Mouse (Mus musculus): ENCODE measurements around the gene Rpusd4. TPM values are rescaled to one million over a fixed set of nuclear protein-coding genes. Genes with fewer than 3 reads are reported as not detected.

Rpusd4 gene
- polyA plus RNA-seq, 1 experiment from 2014 or later = 28.3 TPM

- Histone ChIP-seq H3K36me3 (ENCODE audit: control insufficient read depth, insufficient read depth, low read length) (no peaks in the 10 kb centered on the region), H3K27me3 (ENCODE audit: control insufficient read depth, insufficient read depth, low read length) (no peaks in the 10 kb centered on the region), H3K27ac (ENCODE audit: low read depth, low read length) (no peak overlapping the region), H3K9ac (ENCODE audit: low read depth, low read length) (no peak overlapping the region), H3K4me3 (ENCODE audit: low read depth, low read length) (no peak overlapping the region), H3K4me1 (ENCODE audit: control insufficient read depth, insufficient read depth, low read length) (no peaks in the 10 kb centered on the region), H3K4me2 (no peak overlapping the region), H3K9me3 (replicated peaks; ENCODE audit: control insufficient read depth, low read length) (no peaks in the 10 kb centered on the region)
- no peak for ATAC-seq (replicated peaks; ENCODE audit: insufficient number of reproducible peaks, low FRiP score, low TSS enrichment)
- 89% methylated on average over 2 of the region's 2 CpGs for WGBS (ENCODE audit: insufficient replicate concordance)
Observed at GRCm38 (mm10) chr9:35247405-35247804, 20.3 kb upstream of the Rpusd4 start.

GRCm38 (mm10) chr9:35249476-35249875, 18.2 kb upstream of the Rpusd4 start:
- H3K9ac ChIP-seq (ENCODE audit: low read depth, low read length) = no peak overlapping the region
- no peaks in the 10 kb centered on the region for H3K27me3 ChIP-seq (ENCODE audit: control insufficient read depth, insufficient read depth, low read length)
- H3K36me3 ChIP-seq (ENCODE audit: control insufficient read depth, insufficient read depth, low read length) = no peaks in the 10 kb centered on the region
- no peak overlapping the region for H3K27ac ChIP-seq (ENCODE audit: low read depth, low read length)
- no peak overlapping the region for H3K4me2 ChIP-seq
- H3K4me1 ChIP-seq (ENCODE audit: control insufficient read depth, insufficient read depth, low read length) = no peaks in the 10 kb centered on the region
- no peak for ATAC-seq (replicated peaks; ENCODE audit: insufficient number of reproducible peaks, low FRiP score, low TSS enrichment)
- H3K4me3 ChIP-seq (ENCODE audit: low read depth, low read length) = no peak overlapping the region
- no peaks in the 10 kb centered on the region for H3K9me3 ChIP-seq (replicated peaks; ENCODE audit: control insufficient read depth, low read length)

- H3K9ac ChIP-seq (ENCODE audit: low read depth, low read length) = no peak overlapping the region
- no peak overlapping the region for H3K4me3 ChIP-seq (ENCODE audit: low read depth, low read length)
- no peaks in the 10 kb centered on the region for H3K9me3 ChIP-seq (replicated peaks; ENCODE audit: control insufficient read depth, low read length)
- no peaks in the 10 kb centered on the region for H3K27me3 ChIP-seq (ENCODE audit: control insufficient read depth, insufficient read depth, low read length)
- no peak overlapping the region for H3K27ac ChIP-seq (ENCODE audit: low read depth, low read length)
- no peaks in the 10 kb centered on the region for H3K4me1 ChIP-seq (ENCODE audit: control insufficient read depth, insufficient read depth, low read length)
- no peak for ATAC-seq (replicated peaks; ENCODE audit: insufficient number of reproducible peaks, low FRiP score, low TSS enrichment)
- no peak overlapping the region for H3K4me2 ChIP-seq
- 58% methylated on average over 7 of the region's 7 CpGs for WGBS (ENCODE audit: insufficient replicate concordance)
- H3K36me3 ChIP-seq (ENCODE audit: control insufficient read depth, insufficient read depth, low read length) = no peaks in the 10 kb centered on the region
Observed at GRCm38 (mm10) chr9:35257365-35257764, 10.3 kb upstream of the Rpusd4 start.

GRCm38 (mm10) chr9:35262418-35262817, 5.2 kb upstream of the Rpusd4 start:
- Histone ChIP-seq H3K27me3 (ENCODE audit: control insufficient read depth, insufficient read depth, low read length) (no peaks in the 10 kb centered on the region), H3K27ac (ENCODE audit: low read depth, low read length) (no peak overlapping the region), H3K4me2 (no peak overlapping the region), H3K4me3 (ENCODE audit: low read depth, low read length) (no peak overlapping the region), H3K9me3 (replicated peaks; ENCODE audit: control insufficient read depth, low read length) (no peaks in the 10 kb centered on the region), H3K9ac (ENCODE audit: low read depth, low read length) (no peak overlapping the region), H3K4me1 (ENCODE audit: control insufficient read depth, insufficient read depth, low read length) (peaks cover 4% of the 10 kb centered on the region; the same call in 1 of the 2 replicates), H3K36me3 (ENCODE audit: control insufficient read depth, insufficient read depth, low read length) (no peaks in the 10 kb centered on the region)
- ATAC-seq (replicated peaks; ENCODE audit: insufficient number of reproducible peaks, low FRiP score, low TSS enrichment) = no peak
- 60% methylated on average over 4 of the region's 4 CpGs for WGBS (ENCODE audit: insufficient replicate concordance)

GRCm38 (mm10) chr9:35263431-35263830, 4.2 kb upstream of the Rpusd4 start:
- H3K27me3 ChIP-seq (ENCODE audit: control insufficient read depth, insufficient read depth, low read length) = no peaks in the 10 kb centered on the region
- no peak overlapping the region for H3K4me3 ChIP-seq (ENCODE audit: low read depth, low read length)
- H3K27ac ChIP-seq (ENCODE audit: low read depth, low read length) = no peak overlapping the region
- no peak overlapping the region for H3K9ac ChIP-seq (ENCODE audit: low read depth, low read length)
- no peaks in the 10 kb centered on the region for H3K36me3 ChIP-seq (ENCODE audit: control insufficient read depth, insufficient read depth, low read length)
- no peak overlapping the region for H3K4me2 ChIP-seq
- H3K9me3 ChIP-seq (replicated peaks; ENCODE audit: control insufficient read depth, low read length) = no peaks in the 10 kb centered on the region
- ATAC-seq (replicated peaks; ENCODE audit: insufficient number of reproducible peaks, low FRiP score, low TSS enrichment) = no peak
- H3K4me1 ChIP-seq (ENCODE audit: control insufficient read depth, insufficient read depth, low read length) = peaks cover 7% of the 10 kb centered on the region
- 71% methylated on average over 2 of the region's 2 CpGs for WGBS (ENCODE audit: insufficient replicate concordance)

GRCm38 (mm10) chr9:35264509-35264908, 3.2 kb upstream of the Rpusd4 start:
- Histone ChIP-seq H3K9ac (ENCODE audit: low read depth, low read length) (no peak overlapping the region), H3K27ac (ENCODE audit: low read depth, low read length) (no peak overlapping the region), H3K9me3 (replicated peaks; ENCODE audit: control insufficient read depth, low read length) (no peaks in the 10 kb centered on the region), H3K36me3 (ENCODE audit: control insufficient read depth, insufficient read depth, low read length) (no peaks in the 10 kb centered on the region), H3K4me2 (no peak overlapping the region), H3K4me3 (ENCODE audit: low read depth, low read length) (no peak overlapping the region), H3K4me1 (ENCODE audit: control insufficient read depth, insufficient read depth, low read length) (peaks cover 11% of the 10 kb centered on the region), H3K27me3 (ENCODE audit: control insufficient read depth, insufficient read depth, low read length) (no peaks in the 10 kb centered on the region)
- 62% methylated on average over 3 of the region's 3 CpGs for WGBS (ENCODE audit: insufficient replicate concordance)
- ATAC-seq (replicated peaks; ENCODE audit: insufficient number of reproducible peaks, low FRiP score, low TSS enrichment) = no peak

GRCm38 (mm10) chr9:35267976-35268715, 481 bp downstream of the Rpusd4 start:
- H3K4me2 ChIP-seq = peak overlapping the region; percentile 87
- WGBS (ENCODE audit: insufficient replicate concordance) = 2% methylated on average over 21 of the region's 21 CpGs
- H3K9me3 ChIP-seq (replicated peaks; ENCODE audit: control insufficient read depth, low read length) = no peaks in the 10 kb centered on the region
- peak; percentile 40; the same call in 1 of the 2 replicates for ATAC-seq (replicated peaks; ENCODE audit: insufficient number of reproducible peaks, low FRiP score, low TSS enrichment)
- H3K4me1 ChIP-seq (ENCODE audit: control insufficient read depth, insufficient read depth, low read length) = peaks cover 11% of the 10 kb centered on the region
- no peaks in the 10 kb centered on the region for H3K27me3 ChIP-seq (ENCODE audit: control insufficient read depth, insufficient read depth, low read length)
- H3K36me3 ChIP-seq (ENCODE audit: control insufficient read depth, insufficient read depth, low read length) = peaks cover 13% of the 10 kb centered on the region
- H3K27ac ChIP-seq (ENCODE audit: low read depth, low read length) = peak overlapping the region; percentile 59; the same call in 1 of the 2 replicates
- H3K9ac ChIP-seq (ENCODE audit: low read depth, low read length) = peak overlapping the region; percentile 91
- H3K4me3 ChIP-seq (ENCODE audit: low read depth, low read length) = peak overlapping the region; percentile 82

- no peaks in the 10 kb centered on the region for H3K27me3 ChIP-seq (ENCODE audit: control insufficient read depth, insufficient read depth, low read length)
- H3K36me3 ChIP-seq (ENCODE audit: control insufficient read depth, insufficient read depth, low read length) = peaks cover 22% of the 10 kb centered on the region
- 77% methylated on average over 3 of the region's 3 CpGs for WGBS (ENCODE audit: insufficient replicate concordance)
- no peaks in the 10 kb centered on the region for H3K9me3 ChIP-seq (replicated peaks; ENCODE audit: control insufficient read depth, low read length)
- ATAC-seq (replicated peaks; ENCODE audit: insufficient number of reproducible peaks, low FRiP score, low TSS enrichment) = no peak
- no peak overlapping the region for H3K9ac ChIP-seq (ENCODE audit: low read depth, low read length)
- H3K4me1 ChIP-seq (ENCODE audit: control insufficient read depth, insufficient read depth, low read length) = no peaks in the 10 kb centered on the region; the same call in 1 of the 2 replicates
- H3K4me3 ChIP-seq (ENCODE audit: low read depth, low read length) = no peak overlapping the region
- H3K27ac ChIP-seq (ENCODE audit: low read depth, low read length) = no peak overlapping the region
- H3K4me2 ChIP-seq = no peak overlapping the region
Observed at GRCm38 (mm10) chr9:35277855-35278365, 10.2 kb downstream of the Rpusd4 start.

- 87% methylated on average over 4 of the region's 4 CpGs for WGBS (ENCODE audit: insufficient replicate concordance)
- ATAC-seq (replicated peaks; ENCODE audit: insufficient number of reproducible peaks, low FRiP score, low TSS enrichment) = no peak
- no peak overlapping the region for H3K4me2 ChIP-seq
- no peak overlapping the region for H3K9ac ChIP-seq (ENCODE audit: low read depth, low read length)
- H3K4me1 ChIP-seq (ENCODE audit: control insufficient read depth, insufficient read depth, low read length) = no peaks in the 10 kb centered on the region; the same call in 1 of the 2 replicates
- no peaks in the 10 kb centered on the region for H3K9me3 ChIP-seq (replicated peaks; ENCODE audit: control insufficient read depth, low read length)
- H3K27me3 ChIP-seq (ENCODE audit: control insufficient read depth, insufficient read depth, low read length) = no peaks in the 10 kb centered on the region
- H3K27ac ChIP-seq (ENCODE audit: low read depth, low read length) = no peak overlapping the region
- no peak overlapping the region for H3K4me3 ChIP-seq (ENCODE audit: low read depth, low read length)
- H3K36me3 ChIP-seq (ENCODE audit: control insufficient read depth, insufficient read depth, low read length) = peaks cover 18% of the 10 kb centered on the region
Observed at GRCm38 (mm10) chr9:35278451-35278850, 10.8 kb downstream of the Rpusd4 start.
